Mouse (Mus musculus) neural tube, embryonic 14.5 days (tissue): ENCODE data around the gene Nupl2. TPM values are rescaled to one million over a fixed set of nuclear protein-coding genes. Genes with fewer than 3 reads are reported as not detected.

Experiments used
- ATAC-seq: fragments of 200-750 bp; cut with Nextera tagmentation; 2 replicates; pipeline ENCODE4 v1.8.0; 2017; ENCODE audit warnings: low read depth, mild to moderate bottlenecking, moderate TSS enrichment, moderate library complexity
- H3K27ac ChIP-seq: fragments of 300-500 bp; sonication (generic); 2 replicates; pipeline ENCODE4 v1.5.1; 2014; ENCODE audit warnings: low read depth, mild to moderate bottlenecking, control low read depth, low read length, moderate library complexity, mixed read lengths
- H3K27me3 ChIP-seq: fragments of 300-500 bp; sonication (generic); 2 replicates; pipeline ENCODE4 v1.6.1; 2014; ENCODE audit warnings: low read length; ENCODE audit not compliant: control insufficient read depth, insufficient read depth
- H3K36me3 ChIP-seq: fragments of 300-500 bp; sonication (generic); 2 replicates; pipeline ENCODE4 v1.6.1; 2014; ENCODE audit warnings: low read length, mixed read lengths; ENCODE audit not compliant: control insufficient read depth, insufficient read depth
- H3K4me1 ChIP-seq: fragments of 300-500 bp; sonication (generic); 2 replicates; pipeline ENCODE4 v1.6.1; 2014; ENCODE audit warnings: low read length; ENCODE audit not compliant: control insufficient read depth, insufficient read depth
- H3K4me2 ChIP-seq: fragments of 300-500 bp; sonication (generic); 2 replicates; pipeline ENCODE4 v1.6.1; 2014; ENCODE audit warnings: mild to moderate bottlenecking, low read depth, low read length, control low read depth
- H3K4me3 ChIP-seq: fragments of 300-500 bp; sonication (generic); 2 replicates; pipeline ENCODE4 v1.5.1; 2014; ENCODE audit warnings: low read depth, low read length, control low read depth, mixed read lengths
- H3K9ac ChIP-seq: fragments of 300-500 bp; sonication (generic); replicated peaks from 2 replicates; pipeline ENCODE4 v1.6.1; 2014; ENCODE audit warnings: low read depth, mild to moderate bottlenecking, control low read depth, low read length, mixed read lengths
- H3K9me3 ChIP-seq: fragments of 300-500 bp; sonication (generic); 2 replicates; pipeline ENCODE4 v1.6.1; 2016; ENCODE audit warnings: low read length; ENCODE audit not compliant: control insufficient read depth
- WGBS: fragments of 180-500 bp; shearing (Covaris S2); extraction: QIAGEN DNeasy Blood & Tissue Kit; methylation state at CpG from one replicate; pipeline ENCODE4 v1.1.7; 2014; 5-methylcytosine and 5-hydroxymethylcytosine counted together
- polyA plus RNA-seq: library from polyadenylated mRNA; unstranded; fragments of >200 nt; fragmentation: Nextera tagmentation; extraction: Ambion mirVana; gene quantifications from 2 replicates; pipeline ENCODE4 v1.2.1, GENCODE M21; 2014

The Nupl2 gene
- polyA plus RNA-seq, 1 experiment from 2014 or later: 17.1 TPM

- no peak overlapping the region for H3K4me2 ChIP-seq
- H3K4me3 ChIP-seq: no peak overlapping the region
- no peaks in the 10 kb centered on the region for H3K36me3 ChIP-seq
- no peak overlapping the region for H3K9ac ChIP-seq
- ATAC-seq: no peak
- no peaks in the 10 kb centered on the region for H3K27me3 ChIP-seq
- H3K4me1 ChIP-seq: no peaks in the 10 kb centered on the region
- WGBS: 90% methylated on average over 2 of the region's 2 CpGs
- H3K9me3 ChIP-seq: no peaks in the 10 kb centered on the region
- no peak overlapping the region for H3K27ac ChIP-seq
Measured at GRCm38 (mm10) chr5:24191821-24192220, 27.1 kb downstream of the Nupl2 start.

- Histone ChIP-seq H3K9ac (no peak overlapping the region), H3K4me1 (no peaks in the 10 kb centered on the region), H3K4me2 (no peak overlapping the region), H3K36me3 (no peaks in the 10 kb centered on the region), H3K27ac (no peak overlapping the region), H3K9me3 (no peaks in the 10 kb centered on the region), H3K4me3 (no peak overlapping the region), H3K27me3 (no peaks in the 10 kb centered on the region)
- WGBS: 76% methylated on average over 4 of the region's 4 CpGs
- no peak for ATAC-seq
Measured at GRCm38 (mm10) chr5:24201006-24201405, 36.2 kb downstream of the Nupl2 start.

GRCm38 (mm10) chr5:24202492-24202891 is 37.7 kb downstream of the Nupl2 start:
- ATAC-seq: no peak
- 72% methylated on average over 5 of the region's 5 CpGs for WGBS
- Histone ChIP-seq H3K27ac (no peak overlapping the region), H3K4me2 (no peak overlapping the region), H3K4me1 (no peaks in the 10 kb centered on the region), H3K9ac (no peak overlapping the region), H3K36me3 (no peaks in the 10 kb centered on the region), H3K9me3 (no peaks in the 10 kb centered on the region), H3K27me3 (no peaks in the 10 kb centered on the region), H3K4me3 (no peak overlapping the region)

- Histone ChIP-seq H3K4me1 (no peaks in the 10 kb centered on the region), H3K9me3 (no peaks in the 10 kb centered on the region), H3K27ac (no peak overlapping the region), H3K36me3 (no peaks in the 10 kb centered on the region), H3K9ac (no peak overlapping the region), H3K4me3 (no peak overlapping the region), H3K4me2 (no peak overlapping the region), H3K27me3 (no peaks in the 10 kb centered on the region)
- 85% methylated on average over 5 of the region's 5 CpGs for WGBS
- ATAC-seq: no peak
Measured at GRCm38 (mm10) chr5:24203266-24203665, 38.5 kb downstream of the Nupl2 start.

GRCm38 (mm10) chr5:24207965-24208364 is 43.2 kb downstream of the Nupl2 start:
- 77% methylated on average over 10 of the region's 10 CpGs for WGBS
- no peaks in the 10 kb centered on the region for H3K36me3 ChIP-seq
- H3K27ac ChIP-seq: no peak overlapping the region
- no peak overlapping the region for H3K4me3 ChIP-seq
- no peaks in the 10 kb centered on the region for H3K27me3 ChIP-seq
- H3K9ac ChIP-seq: no peak overlapping the region
- no peak for ATAC-seq
- H3K4me1 ChIP-seq: no peaks in the 10 kb centered on the region
- no peaks in the 10 kb centered on the region for H3K9me3 ChIP-seq
- H3K4me2 ChIP-seq: no peak overlapping the region

GRCm38 (mm10) chr5:24208505-24208904 is 43.7 kb downstream of the Nupl2 start:
- no peak for ATAC-seq
- Histone ChIP-seq H3K4me2 (no peak overlapping the region), H3K9me3 (no peaks in the 10 kb centered on the region), H3K4me3 (no peak overlapping the region), H3K27me3 (no peaks in the 10 kb centered on the region), H3K36me3 (no peaks in the 10 kb centered on the region), H3K4me1 (no peaks in the 10 kb centered on the region), H3K9ac (no peak overlapping the region), H3K27ac (no peak overlapping the region)
- WGBS: 94% methylated on average over 5 of the region's 5 CpGs

- Histone ChIP-seq H3K9ac (no peak overlapping the region), H3K9me3 (no peaks in the 10 kb centered on the region), H3K27me3 (no peaks in the 10 kb centered on the region), H3K4me3 (no peak overlapping the region), H3K36me3 (no peaks in the 10 kb centered on the region), H3K4me1 (no peaks in the 10 kb centered on the region), H3K4me2 (no peak overlapping the region), H3K27ac (no peak overlapping the region)
- no peak for ATAC-seq
- 66% methylated on average over 3 of the region's 3 CpGs for WGBS
Measured at GRCm38 (mm10) chr5:24213861-24214546, 49.2 kb downstream of the Nupl2 start.

GRCm38 (mm10) chr5:24214547-24214878 is 49.8 kb downstream of the Nupl2 start:
- Histone ChIP-seq H3K4me3 (no peak overlapping the region), H3K27ac (no peak overlapping the region), H3K36me3 (no peaks in the 10 kb centered on the region), H3K27me3 (no peaks in the 10 kb centered on the region), H3K9ac (no peak overlapping the region), H3K4me1 (no peaks in the 10 kb centered on the region), H3K9me3 (no peaks in the 10 kb centered on the region), H3K4me2 (no peak overlapping the region)
- 26% methylated on average over 1 of the region's 1 CpGs for WGBS
- no peak for ATAC-seq

- H3K9me3 ChIP-seq: no peaks in the 10 kb centered on the region
- 95% methylated on average over 1 of the region's 1 CpGs for WGBS
- ATAC-seq: no peak
- no peak overlapping the region for H3K4me3 ChIP-seq
- H3K4me2 ChIP-seq: no peak overlapping the region
- H3K27me3 ChIP-seq: no peaks in the 10 kb centered on the region
- no peaks in the 10 kb centered on the region for H3K36me3 ChIP-seq
- H3K27ac ChIP-seq: no peak overlapping the region
- no peaks in the 10 kb centered on the region for H3K4me1 ChIP-seq
- H3K9ac ChIP-seq: no peak overlapping the region
Measured at GRCm38 (mm10) chr5:24214900-24215299, 50.1 kb downstream of the Nupl2 start.
